Mouse (Mus musculus) testis, adult 2 months (tissue): Measurements from ENCODE around the gene 0610037L13Rik. TPM values are rescaled to one million over a fixed set of nuclear protein-coding genes. Genes with fewer than 3 reads are reported as not detected.

Source experiments
- H3K27ac ChIP-seq: fragments of 200-500 bp; 2 replicates; pipeline ENCODE4 v1.5.1; 2012; ENCODE audit warnings: low read depth, low read length; ENCODE audit not compliant: control insufficient read depth, insufficient read depth
- H3K27me3 ChIP-seq: fragments of 200-500 bp; 2 replicates; pipeline ENCODE4 v1.6.1; 2012; ENCODE audit warnings: mild to moderate bottlenecking, low read length, moderate library complexity; ENCODE audit not compliant: control insufficient read depth, insufficient read depth
- H3K36me3 ChIP-seq: fragments of 200-500 bp; 2 replicates; pipeline ENCODE4 v1.6.1; 2012; ENCODE audit warnings: mild to moderate bottlenecking, low read length; ENCODE audit not compliant: control insufficient read depth, insufficient read depth
- H3K4me1 ChIP-seq: fragments of 200-500 bp; 2 replicates; pipeline ENCODE4 v1.6.1; 2012; ENCODE audit warnings: low read length; ENCODE audit not compliant: control insufficient read depth, insufficient read depth
- H3K4me3 ChIP-seq: fragments of 200-500 bp; 2 replicates; pipeline ENCODE4 v1.5.1; 2012; ENCODE audit warnings: low read depth, mild to moderate bottlenecking, low read length, moderate library complexity, mixed read lengths; ENCODE audit not compliant: control insufficient read depth
- CTCF ChIP-seq: fragments of 200-500 bp; IDR thresholded peaks from 2 replicates; pipeline ENCODE4 v1.5.1; 2012; ENCODE audit warnings: low read depth, mild to moderate bottlenecking, inconsistent platforms, low read length, moderate library complexity; ENCODE audit not compliant: control insufficient read depth, insufficient read depth, insufficient replicate concordance
- POLR2A ChIP-seq: fragments of 200-500 bp; IDR thresholded peaks from 2 replicates; pipeline ENCODE4 v1.6.1; 2012; ENCODE audit warnings: low read depth, mild to moderate bottlenecking, inconsistent platforms, low read length, moderate library complexity; ENCODE audit not compliant: control insufficient read depth
- polyA plus RNA-seq: library from polyadenylated mRNA; depleted of rRNA; stranded (reverse); fragments of >200 nt; gene quantifications from 2 replicates; pipeline ENCODE4 v1.2.3, GENCODE M21; 2012; rRNA removed

Gene 0610037L13Rik
- polyA plus RNA-seq, 1 experiment: 77.6 TPM

GRCm38 (mm10) chr4:107931453-107931852, 41.8 kb downstream of the 0610037L13Rik start:
- Histone ChIP-seq H3K4me3 (no peak overlapping the region), H3K36me3 (no peaks in the 10 kb centered on the region), H3K27me3 (no peaks in the 10 kb centered on the region), H3K4me1 (peaks cover 2% of the 10 kb centered on the region; the same call in 1 of the 2 replicates), H3K27ac (no peak overlapping the region)
- no peak for TF ChIP-seq POLR2A
- no peak for TF ChIP-seq CTCF

GRCm38 (mm10) chr4:107933239-107933638, 43.6 kb downstream of the 0610037L13Rik start:
- H3K27me3 ChIP-seq: no peaks in the 10 kb centered on the region
- no peaks in the 10 kb centered on the region for H3K36me3 ChIP-seq
- H3K27ac ChIP-seq: no peak overlapping the region
- H3K4me1 ChIP-seq: peaks cover 2% of the 10 kb centered on the region; the same call in 1 of the 2 replicates
- TF ChIP-seq CTCF: no peak
- TF ChIP-seq POLR2A: no peak
- no peak overlapping the region for H3K4me3 ChIP-seq

GRCm38 (mm10) chr4:107935254-107935653, 45.6 kb downstream of the 0610037L13Rik start:
- no peak for TF ChIP-seq CTCF
- TF ChIP-seq POLR2A: no peak
- Histone ChIP-seq H3K36me3 (no peaks in the 10 kb centered on the region), H3K4me3 (no peak overlapping the region), H3K27me3 (no peaks in the 10 kb centered on the region), H3K27ac (no peak overlapping the region), H3K4me1 (peaks cover 2% of the 10 kb centered on the region; the same call in 1 of the 2 replicates)

- no peak for TF ChIP-seq CTCF
- TF ChIP-seq POLR2A: no peak
- no peak overlapping the region for H3K27ac ChIP-seq
- no peaks in the 10 kb centered on the region for H3K27me3 ChIP-seq
Observed at GRCm38 (mm10) chr4:107937338-107937737, 47.7 kb downstream of the 0610037L13Rik start.

GRCm38 (mm10) chr4:107938124-107938523, 48.5 kb downstream of the 0610037L13Rik start:
- H3K27me3 ChIP-seq: no peaks in the 10 kb centered on the region
- no peaks in the 10 kb centered on the region for H3K36me3 ChIP-seq
- TF ChIP-seq POLR2A (no peak), CTCF (no peak)
- H3K4me1 ChIP-seq: peaks cover 2% of the 10 kb centered on the region; the same call in 1 of the 2 replicates
- no peak overlapping the region for H3K27ac ChIP-seq
- no peak overlapping the region for H3K4me3 ChIP-seq

More at GRCm38 (mm10) chr4:107937338-107937737, 47.7 kb downstream of the 0610037L13Rik start:
- no peaks in the 10 kb centered on the region for H3K36me3 ChIP-seq
- no peak overlapping the region for H3K4me3 ChIP-seq
- peaks cover 2% of the 10 kb centered on the region; the same call in 1 of the 2 replicates for H3K4me1 ChIP-seq

- Histone ChIP-seq H3K27ac (peak overlapping the region; percentile 43; the same call in 1 of the 2 replicates), H3K36me3 (no peaks in the 10 kb centered on the region), H3K27me3 (no peaks in the 10 kb centered on the region), H3K4me1 (no peaks in the 10 kb centered on the region), H3K4me3 (no peak overlapping the region)
- TF ChIP-seq POLR2A: no peak
- TF ChIP-seq CTCF: no peak
Observed at GRCm38 (mm10) chr4:107942741-107943140, 53.1 kb downstream of the 0610037L13Rik start.

GRCm38 (mm10) chr4:107944141-107944540, 54.5 kb downstream of the 0610037L13Rik start:
- Histone ChIP-seq H3K36me3 (no peaks in the 10 kb centered on the region), H3K27ac (no peak overlapping the region), H3K4me3 (no peak overlapping the region), H3K4me1 (no peaks in the 10 kb centered on the region), H3K27me3 (no peaks in the 10 kb centered on the region)
- TF ChIP-seq POLR2A (no peak), CTCF (no peak)

Other genes with a start within 250 kb of the 0610037L13Rik start
- gene Dmrtb1, start 205.6 kb upstream of the 0610037L13Rik start, polyA plus RNA-seq: 921 and 1,095 TPM in 2 replicates
- gene Lrp8, start 87.6 kb upstream of the 0610037L13Rik start, polyA plus RNA-seq: 87.5 and 89.2 TPM in 2 replicates
- gene Magoh, start 10.1 kb upstream of the 0610037L13Rik start, polyA plus RNA-seq: 27.1 and 28.4 TPM in 2 replicates
- gene Cpt2, start 33.8 kb downstream of the 0610037L13Rik start, polyA plus RNA-seq: 44.1 and 52.1 TPM in 2 replicates
- 2.2 and 2.9 TPM in 2 replicates for gene Slc1a7, start 78.5 kb downstream of the 0610037L13Rik start, polyA plus RNA-seq
- gene Podn, start 206.6 kb downstream of the 0610037L13Rik start, polyA plus RNA-seq: 1.5 and 2.2 TPM in 2 replicates